Mouse (Mus musculus): ENCODE data around the gene Eif2s1. TPM values are rescaled to one million over a fixed set of nuclear protein-coding genes. Genes with fewer than 3 reads are reported as not detected.

The Eif2s1 gene
- total RNA-seq (2021) (10 to 100 TPM; 75.7 to 83.3 TPM), polyA plus RNA-seq (2012; rRNA removed) (3.5 and 3.9 TPM in 2 replicates)
- long read RNA-seq, transcript Eif2s1-201 (8 exons, 3,405 nt) = major isoform, 102 of 107 reads
- long read RNA-seq, partial matches to known transcripts = 3 of 107 reads
- long read RNA-seq, other reads (novel, unspliced or antisense) = 1 of 107 reads

DNA sequence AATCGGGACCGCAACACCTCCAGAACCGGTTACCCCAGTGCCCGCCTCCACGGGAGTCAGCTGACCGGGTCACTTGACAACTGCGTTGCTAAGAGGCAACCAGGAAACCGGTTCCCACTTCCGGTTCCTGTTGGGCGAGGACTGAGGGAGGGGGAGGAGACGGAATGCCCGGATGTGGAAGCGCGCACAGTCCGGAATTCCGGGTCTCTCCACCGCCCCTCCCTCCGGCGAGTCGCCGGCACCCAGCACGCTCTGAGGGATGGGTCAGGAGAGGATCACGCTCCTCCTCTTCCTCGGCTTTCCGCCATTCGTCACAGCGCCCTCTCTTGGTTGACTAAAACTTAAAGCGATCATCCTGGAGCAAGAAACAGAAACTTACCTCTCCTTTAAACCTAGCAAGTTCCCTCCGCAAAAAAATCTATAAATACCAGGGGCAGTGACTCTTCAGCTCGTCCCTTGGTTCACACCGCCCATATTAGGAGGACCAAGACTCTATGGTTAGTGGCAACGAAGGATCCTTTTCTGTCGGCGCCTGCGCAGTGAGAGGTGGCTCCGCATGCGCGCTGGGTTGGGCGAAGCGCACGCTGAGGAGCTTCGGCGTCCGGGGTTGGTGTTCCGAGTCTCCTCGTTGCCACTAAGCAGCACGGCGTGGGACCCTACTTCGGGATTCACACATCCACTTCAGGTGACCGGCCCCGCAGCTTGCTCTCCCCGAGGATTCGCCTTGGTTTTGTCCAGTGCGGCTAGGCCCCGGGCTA lies at the start of gene Eif2s1, which contains the start of gene Atp6v1d:
TSS of gene Eif2s1 (plus strand) at position 324 of the 758 bp plus-strand sequence.
TSS of gene Atp6v1d (minus strand) at position 143 of the 758 bp plus-strand sequence.
- DNase-seq = peak; percentile 99

DNA sequence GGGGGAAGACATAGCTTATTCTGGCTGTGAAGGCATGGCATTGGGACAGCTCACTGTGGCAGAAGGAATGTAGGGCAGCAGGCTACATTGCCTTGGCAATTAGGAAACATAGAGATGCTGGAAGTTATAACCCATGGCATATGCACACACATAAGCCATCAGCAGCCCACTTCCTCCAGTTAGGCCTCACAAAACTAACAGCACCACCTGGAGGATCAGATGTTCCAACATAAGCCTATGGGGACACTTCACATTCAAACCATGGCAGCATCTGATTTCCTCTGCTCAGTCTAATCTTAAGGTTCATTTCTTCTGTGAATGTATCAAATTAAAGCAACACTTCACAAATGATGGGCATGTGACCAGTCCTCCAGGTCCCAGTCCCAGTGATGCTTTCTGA lies 47.2 kb upstream of the Eif2s1 start:
- DNase-seq = no peak

DNA sequence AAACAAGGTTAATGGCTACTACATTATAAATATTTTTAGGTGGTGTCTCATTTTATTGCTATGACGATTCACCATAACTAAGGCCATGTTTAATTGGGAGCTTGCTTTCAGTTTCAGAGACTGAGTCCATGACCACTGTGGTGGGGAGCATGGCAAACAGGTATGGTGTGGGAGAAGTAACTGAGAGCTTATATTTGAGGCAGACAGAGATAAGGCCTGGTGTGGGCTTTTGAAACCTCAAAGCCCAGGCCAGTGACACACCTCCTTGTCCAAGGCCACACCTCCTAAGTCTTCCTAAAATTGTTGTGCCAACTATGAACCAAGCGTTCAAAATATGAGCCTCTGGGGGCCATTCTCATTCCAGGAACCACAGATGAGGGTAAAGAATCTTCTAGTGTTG lies 27.1 kb upstream of the Eif2s1 start:
- no peak for DNase-seq

DNA sequence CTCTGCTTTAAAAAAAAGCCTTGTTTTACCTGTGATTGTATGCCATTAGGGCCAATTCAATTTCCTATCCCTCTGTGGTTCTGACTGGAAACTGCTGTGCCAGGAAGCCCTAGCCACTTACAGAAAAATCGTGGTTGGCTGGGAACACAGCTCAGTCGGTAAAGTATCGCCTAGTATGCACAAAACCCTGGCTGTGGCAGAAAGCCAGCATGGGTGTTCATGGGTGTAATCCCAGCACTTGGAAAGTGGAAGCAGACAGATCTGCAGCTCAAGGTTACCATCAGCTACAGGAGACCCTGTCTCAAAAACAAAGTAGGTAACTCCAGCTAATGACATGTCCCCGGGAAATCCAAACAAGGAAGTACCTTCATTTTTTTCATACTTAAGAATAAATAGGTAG lies 21.7 kb upstream of the Eif2s1 start:
- DNase-seq = no peak

DNA sequence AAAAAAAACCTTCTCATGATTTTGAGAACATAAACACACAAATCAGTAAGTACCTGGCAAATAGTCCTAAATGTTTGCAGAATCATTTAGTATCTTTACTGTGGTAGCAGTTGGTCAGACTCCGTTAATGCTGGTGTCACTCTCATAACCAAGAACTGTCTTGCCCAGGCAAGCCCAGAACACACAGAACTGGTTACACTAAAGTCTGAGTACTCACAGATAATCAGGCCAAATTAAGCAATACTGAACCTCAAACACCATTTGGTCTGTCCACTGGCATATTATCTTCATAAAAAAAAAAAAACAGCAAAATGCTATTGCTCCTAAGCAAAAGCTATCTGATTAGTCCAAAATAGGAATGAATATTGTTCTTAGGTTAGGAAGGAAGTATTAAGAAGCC lies 19.2 kb upstream of the Eif2s1 start:
- DNase-seq = no peak

DNA sequence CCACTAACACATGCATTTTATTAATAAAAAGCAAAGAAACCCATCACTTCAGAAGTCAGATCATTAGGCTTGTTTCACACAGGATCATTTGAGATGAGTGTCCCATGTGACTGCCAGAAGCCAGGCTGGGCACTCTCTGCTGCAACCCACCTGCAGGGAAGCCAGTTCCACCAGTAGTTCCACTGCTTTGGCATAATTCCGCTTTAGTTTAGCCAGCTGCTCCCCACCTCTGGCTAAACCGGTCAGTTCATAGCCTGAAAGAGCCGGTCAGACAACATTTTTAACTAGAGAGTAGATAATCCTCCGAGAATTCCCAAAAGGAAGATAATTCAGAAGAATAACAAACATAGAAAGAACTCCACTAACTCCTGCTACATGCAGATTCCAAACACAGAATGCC lies 13.4 kb upstream of the Eif2s1 start:
- DNase-seq = no peak

DNA sequence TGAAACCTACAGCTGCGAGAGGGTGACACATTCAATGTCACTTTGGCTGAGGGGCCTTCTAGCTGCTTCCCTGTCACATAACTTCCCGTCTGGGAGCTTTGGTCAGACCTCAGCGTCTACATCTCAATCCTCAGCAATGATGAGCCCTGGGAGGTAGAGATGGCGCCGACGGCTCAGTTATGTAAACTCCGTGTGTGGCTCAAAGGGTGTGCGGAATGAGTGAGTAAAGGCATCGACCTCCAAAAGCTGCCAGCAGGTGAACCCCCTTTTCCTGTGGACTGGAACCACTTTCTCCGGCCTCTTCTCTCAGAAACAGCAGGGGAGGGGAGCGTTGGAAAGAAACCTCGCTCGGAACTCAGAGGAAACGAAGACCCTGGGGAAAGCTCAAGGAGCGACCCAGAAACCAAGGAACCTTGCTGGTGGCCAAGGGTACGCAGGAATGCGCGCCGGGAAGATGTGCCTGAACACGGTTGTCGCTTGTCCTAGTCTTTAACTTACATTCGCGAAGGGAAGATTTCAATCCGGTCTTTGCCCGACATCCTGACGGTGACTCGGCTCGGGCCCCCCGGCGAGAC lies 611 bp upstream of the Eif2s1 start:
- no peak for DNase-seq

DNA sequence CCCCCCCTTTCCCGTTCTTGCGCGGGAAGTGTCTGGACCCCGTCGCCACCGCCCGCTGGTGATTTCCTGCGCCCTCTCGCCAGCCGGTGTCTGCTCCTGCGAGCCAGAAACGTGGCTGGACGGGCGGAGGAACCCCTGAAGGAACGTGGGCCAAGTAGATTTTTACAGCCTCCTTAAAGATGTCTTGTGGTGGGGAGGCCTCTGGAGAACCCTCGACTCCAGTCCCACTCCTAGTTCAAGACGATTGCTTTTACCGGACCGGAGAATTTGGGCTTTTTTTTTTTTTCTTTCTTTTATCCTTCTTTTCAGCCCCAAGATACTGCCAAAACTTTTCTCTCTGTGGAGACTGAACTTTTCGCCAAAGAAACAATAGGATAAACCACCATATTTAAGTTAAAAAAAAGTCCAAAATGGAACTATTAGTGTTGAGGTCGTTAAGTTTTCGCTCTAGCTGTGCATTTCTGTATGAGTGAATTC lies 673 bp downstream of the Eif2s1 start:
- DNase-seq = no peak

DNA sequence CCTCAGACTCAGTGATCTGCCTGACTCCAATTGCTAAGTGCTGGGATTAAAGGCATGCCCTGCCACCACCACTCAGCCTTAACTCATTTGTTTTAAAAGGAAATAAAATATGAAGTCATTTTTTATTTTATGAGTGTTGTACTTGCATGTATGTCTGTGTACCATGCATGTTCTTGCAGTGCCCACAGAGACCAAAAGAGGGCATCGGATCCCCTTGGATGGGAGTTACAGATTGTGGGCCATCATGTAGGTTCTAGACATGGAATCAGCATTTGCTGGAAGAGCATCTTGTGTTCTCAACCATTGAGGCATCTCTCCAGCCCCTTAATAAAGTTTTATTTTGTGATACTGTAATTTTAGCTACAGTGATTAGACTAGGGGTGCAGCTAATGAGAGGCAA lies 3.8 kb downstream of the Eif2s1 start:
- DNase-seq = no peak

DNA sequence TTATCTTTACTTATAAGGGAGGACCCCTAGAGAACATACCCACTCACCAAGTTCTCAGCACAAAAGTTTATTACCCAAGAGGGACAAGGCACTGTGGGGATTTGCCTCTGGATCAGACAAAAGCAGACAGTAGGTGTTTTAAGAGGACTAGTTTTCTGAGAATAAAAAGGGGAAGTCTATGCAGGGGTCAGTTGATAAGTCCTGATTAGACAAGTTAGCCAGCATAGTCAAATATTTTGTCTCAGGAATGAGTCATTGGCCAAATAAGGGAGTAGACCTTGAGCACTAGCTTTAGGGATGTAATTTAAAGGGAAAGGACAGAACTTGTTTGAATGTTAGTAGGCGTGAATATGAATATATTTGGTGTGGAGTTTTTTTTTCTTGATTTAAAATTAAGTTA lies 6.5 kb downstream of the Eif2s1 start:
- peak; percentile 15 for DNase-seq

DNA sequence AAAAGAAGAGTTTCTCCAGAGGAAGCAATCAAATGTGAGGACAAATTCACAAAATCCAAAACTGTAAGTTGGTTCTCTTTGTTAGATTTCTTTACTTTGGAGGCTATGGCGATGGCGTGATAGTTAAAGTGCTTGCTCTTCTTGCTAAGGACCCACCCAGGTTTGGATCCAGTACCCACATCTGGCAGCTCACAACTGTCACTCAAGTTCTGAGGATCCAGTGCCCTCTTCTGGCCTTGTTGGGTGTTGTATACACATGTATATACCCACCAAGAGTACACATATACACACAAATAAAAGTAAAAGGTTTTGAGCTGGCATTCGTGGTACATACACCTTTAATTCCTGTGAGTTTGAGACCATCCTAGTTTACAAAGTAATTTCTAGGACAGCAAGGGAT lies 13.0 kb downstream of the Eif2s1 start:
- no peak for DNase-seq

DNA sequence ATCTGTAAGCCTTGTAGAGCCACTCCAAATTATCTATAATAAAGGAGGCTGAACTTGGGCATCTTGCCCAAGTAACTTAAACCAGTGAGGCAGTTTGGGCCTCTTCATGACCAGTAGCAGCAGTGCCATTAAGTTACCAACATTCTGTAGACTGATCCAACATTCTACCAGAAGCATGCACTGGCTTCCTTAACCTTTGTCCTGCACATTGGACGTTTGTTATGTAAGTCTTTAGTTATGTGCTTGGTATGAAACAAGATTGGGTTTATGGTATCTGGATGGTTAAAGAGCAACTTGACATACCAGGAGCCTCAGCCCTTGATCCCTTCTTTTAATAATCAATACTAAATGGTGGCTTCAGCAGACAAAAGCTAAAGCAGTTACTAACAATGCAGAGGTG lies 28.4 kb downstream of the Eif2s1 start:
- no peak for DNase-seq

DNA sequence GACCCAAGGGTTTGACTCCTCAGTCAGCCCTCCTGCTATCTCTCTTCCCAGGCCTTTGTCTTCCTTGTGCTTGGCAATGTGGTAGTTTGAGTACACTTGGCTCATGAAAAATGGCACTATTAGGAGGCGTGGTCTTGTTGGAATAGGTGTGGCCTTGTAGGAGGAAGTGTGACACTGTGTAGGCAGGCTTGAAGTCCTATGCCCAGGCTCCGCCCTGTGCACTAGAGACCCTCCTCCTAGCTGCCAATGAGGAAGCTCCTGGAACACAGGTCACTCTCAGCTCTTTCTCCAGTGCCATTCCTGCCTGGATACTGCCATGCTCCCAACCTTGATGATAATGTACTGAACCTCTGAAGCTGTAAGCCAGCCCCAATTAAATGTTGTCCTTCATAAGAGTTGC lies 29.5 kb downstream of the Eif2s1 start:
- no peak for DNase-seq

DNA sequence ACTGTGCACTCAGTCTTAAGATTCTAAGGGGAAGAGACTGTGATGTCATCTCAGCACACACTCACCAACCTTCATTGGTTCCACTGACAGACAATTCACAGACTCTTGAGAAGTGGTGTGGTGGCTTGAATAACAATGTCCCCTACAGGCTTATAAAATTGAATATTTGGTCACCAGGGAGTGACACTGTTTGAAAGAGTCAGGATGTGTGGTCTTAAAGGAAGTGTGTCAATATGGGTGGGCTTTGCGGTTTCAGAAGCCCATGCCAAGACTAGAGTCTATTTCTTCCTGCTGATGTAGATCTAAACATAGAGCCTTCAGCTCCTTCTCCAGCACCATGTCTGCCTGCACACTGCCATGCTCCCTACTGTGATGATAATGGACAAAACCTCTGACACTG lies 36.2 kb downstream of the Eif2s1 start:
- no peak for DNase-seq

DNA sequence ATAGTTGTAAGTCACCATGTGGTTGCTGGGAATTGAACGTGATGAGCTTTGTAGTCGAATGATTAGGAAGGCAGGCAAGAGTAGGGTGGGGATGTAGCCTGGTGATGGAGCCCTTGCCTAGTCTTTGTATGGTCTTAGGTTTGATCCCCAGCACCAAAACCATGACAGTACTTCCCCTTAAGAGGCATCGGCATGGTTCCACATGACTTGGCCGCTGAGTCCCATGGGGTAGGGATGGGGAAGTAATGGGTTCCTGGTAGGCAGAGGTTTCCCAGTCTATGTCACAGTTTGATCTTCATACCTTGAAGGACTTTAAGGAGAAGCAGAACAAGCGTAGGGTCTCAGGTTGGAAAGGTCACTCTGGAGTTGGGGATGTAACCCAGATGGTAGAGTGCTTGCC lies 39.8 kb downstream of the Eif2s1 start:
- no peak for DNase-seq

DNA sequence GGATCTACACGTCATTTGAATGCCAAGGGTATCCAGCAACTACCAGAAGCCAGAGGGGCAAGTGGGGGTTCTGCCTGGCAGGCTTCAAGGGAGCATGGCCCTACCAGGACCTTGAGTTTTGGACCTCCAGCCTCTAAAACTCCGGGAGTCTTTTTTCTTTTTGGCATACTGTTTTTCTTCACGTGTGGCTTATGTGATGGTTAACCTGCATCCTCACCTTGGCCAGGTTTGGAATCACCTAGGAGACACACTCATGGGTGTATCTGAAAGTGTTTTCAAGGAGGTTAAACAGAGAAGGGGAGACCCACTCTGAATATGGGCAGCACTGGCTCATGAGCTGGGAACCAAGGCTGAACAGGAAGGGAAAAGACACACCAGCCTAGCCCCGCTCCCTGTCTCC lies 41.7 kb downstream of the Eif2s1 start:
- no peak for DNase-seq

DNA sequence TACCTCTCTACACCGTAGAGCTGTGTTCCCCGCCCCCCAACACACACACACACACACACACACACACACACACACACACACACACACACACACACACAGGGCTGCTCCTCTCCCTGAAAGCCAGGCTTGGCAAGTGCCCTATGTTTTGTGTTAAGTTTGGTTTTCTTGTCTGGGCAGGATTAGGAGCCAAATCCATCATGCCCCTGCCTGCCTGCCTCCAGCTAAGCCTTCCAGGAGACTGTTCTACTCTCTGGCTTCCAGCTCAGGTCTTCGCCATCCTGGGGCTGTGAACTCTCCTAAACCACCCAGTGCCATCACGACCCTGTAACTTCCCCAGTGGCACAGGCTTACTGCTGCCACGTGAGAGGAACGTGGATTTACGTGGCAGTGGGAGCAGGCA lies 42.9 kb downstream of the Eif2s1 start:
- no peak for DNase-seq

DNA sequence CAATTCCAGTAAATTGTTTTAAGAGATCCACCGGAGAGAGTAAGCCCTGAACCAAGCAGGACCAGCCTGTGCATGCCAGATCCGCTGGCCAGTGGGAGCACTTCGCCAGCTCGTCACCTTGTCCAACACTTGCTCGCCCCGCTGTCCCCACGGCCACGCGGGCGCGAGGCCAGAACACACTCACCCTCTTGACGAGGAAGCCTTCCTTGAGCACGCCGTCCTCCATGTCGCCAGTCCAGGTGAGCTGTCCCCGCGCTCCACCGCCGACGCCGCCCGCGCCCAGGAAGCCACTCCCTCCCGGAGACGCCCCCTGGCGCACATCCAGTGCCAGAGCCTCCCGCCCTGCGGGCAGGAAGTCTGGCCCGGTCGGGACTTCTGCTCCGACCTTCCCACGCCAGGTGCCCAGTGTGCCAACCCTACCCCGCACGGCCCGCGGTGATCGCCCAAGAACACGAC lies 45.1 kb downstream of the Eif2s1 start, which contains the start of gene Plek2:
TSS of gene Plek2 (minus strand) at position 258 of the 456 bp plus-strand sequence.
- peak; percentile 84 for DNase-seq

DNA sequence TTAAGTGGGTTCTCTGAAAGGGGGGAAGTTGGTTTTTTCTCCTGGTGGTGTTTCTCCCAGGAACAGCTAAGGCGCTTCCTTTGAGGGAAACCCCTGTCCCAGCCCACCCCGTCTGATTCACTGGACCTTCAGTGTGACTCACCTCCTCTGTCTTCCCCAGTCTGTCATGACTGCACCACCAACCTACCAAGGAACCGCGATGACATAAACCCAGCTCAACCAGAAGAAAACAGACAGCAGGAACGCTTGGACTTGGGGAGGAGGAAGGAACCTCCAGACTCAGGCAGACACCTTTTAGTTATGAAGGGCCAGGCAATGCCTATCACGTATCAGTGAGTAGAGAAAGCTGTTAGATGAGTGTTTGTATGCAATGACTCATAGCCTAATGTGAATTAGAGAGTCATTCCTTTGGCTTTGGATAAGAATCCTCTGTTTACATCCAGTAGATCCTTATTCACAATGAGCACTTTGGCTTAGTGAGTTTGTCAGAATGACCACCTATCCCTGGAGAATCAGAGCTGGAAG lies 46.5 kb downstream of the Eif2s1 start:
- peak; percentile 24 for DNase-seq

DNA sequence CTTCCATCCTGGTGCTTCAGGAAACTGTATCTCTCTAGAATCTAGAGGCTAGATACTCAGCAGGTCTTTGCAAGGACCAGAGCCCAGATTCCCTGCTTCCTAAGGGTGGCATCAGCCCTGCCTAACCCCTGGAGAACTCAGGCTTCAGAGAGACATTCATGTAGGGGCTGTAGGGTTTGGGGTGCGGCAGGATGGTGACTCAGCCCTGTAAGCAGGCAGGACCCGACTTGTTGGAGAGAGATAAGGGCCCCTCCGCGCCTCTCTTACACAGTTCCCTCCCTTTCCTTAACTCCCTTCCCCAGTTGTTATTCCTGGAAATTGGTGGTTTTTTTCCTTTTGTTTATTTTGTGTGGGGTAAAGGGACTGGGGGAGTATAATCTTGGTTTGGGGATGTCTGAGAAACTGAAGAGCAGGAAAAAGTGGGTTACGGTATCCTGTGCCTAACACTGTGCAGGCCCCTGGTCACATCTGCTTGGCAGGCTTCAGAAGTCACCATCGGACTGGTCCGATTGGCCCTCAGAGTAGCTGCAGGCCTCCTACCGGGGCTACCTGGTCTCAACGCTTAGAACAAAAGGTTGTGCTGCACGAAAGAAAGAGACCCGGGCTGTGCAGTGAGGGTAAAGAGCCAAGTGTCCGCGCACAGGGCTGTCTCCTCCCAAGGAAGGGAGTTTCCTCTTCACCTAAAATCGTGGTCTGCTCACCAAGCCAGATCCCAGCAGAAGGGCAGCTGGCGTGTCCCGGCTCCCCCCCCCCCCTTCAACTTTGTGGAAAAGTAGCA lies 49.3 kb downstream of the Eif2s1 start:
- no peak for DNase-seq

DNA sequence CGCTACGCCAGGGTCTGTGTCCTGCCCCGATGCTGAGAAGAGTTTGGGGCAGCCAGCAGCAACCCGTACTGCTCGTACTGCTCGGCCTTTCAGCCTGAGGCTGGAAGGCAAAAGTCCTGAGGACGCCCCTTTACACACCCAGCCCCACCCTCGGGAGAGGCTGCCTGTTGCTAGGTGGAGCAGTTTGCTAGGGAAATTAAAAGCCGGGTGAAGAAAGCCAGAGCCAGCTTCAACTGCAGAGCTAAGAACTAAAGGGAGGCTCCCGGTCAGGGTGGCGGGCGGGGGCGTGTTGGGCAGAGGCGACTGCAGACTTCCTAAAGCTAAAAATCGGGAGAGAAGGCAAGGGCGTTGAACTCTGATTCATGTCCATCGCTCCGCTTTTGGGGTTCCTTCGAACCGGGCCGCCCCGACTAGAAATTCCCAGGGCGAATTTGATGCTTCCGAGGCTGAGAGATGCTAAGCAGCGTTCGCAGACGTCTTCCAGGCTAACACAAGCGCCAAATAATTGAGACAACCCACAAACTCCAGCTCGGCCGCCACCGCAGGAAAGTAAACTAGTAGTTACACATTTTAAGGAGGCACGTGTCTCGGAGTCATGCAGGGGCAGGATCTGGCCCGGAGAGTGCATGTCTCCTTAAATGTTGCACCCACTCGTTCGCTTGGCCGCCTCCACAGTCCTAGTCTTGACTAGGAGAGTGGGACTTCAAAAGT lies 50.2 kb downstream of the Eif2s1 start:
- peak; percentile 26 for DNase-seq

DNA sequence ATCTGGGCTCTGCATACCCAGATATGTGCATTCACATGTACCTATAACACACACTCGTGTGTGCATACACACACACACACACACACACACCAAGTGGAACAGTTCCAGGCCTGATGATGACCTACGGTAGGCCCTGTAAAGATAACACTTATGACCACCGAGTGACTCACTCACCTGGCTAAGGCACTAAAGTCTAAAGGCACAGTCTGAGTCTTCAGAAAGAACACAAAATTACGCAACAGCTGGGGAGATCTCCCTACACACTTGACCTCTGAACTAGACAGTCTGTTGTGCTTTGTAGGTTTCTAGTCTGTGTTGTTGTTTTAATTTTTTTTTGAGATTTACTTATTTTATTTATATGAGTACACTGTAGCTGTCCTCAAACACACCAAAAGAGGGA lies 52.8 kb downstream of the Eif2s1 start:
- DNase-seq = no peak

Measured in adrenal gland, adult 2 months (tissue).